Mouse (Mus musculus) neural tube, embryonic 14.5 days (tissue): ENCODE results near the gene Hsdl2. TPM values are rescaled to one million over a fixed set of nuclear protein-coding genes. Genes with fewer than 3 reads are reported as not detected.

Source experiments
- ATAC-seq: fragments of 200-750 bp; cut with Nextera tagmentation; 2 replicates; pipeline ENCODE4 v1.8.0; 2017; ENCODE audit warnings: low read depth, mild to moderate bottlenecking, moderate TSS enrichment, moderate library complexity
- H3K27ac ChIP-seq: fragments of 300-500 bp; sonication (generic); 2 replicates; pipeline ENCODE4 v1.5.1; 2014; ENCODE audit warnings: low read depth, mild to moderate bottlenecking, control low read depth, low read length, moderate library complexity, mixed read lengths
- H3K27me3 ChIP-seq: fragments of 300-500 bp; sonication (generic); 2 replicates; pipeline ENCODE4 v1.6.1; 2014; ENCODE audit warnings: low read length; ENCODE audit not compliant: control insufficient read depth, insufficient read depth
- H3K36me3 ChIP-seq: fragments of 300-500 bp; sonication (generic); 2 replicates; pipeline ENCODE4 v1.6.1; 2014; ENCODE audit warnings: low read length, mixed read lengths; ENCODE audit not compliant: control insufficient read depth, insufficient read depth
- H3K4me1 ChIP-seq: fragments of 300-500 bp; sonication (generic); 2 replicates; pipeline ENCODE4 v1.6.1; 2014; ENCODE audit warnings: low read length; ENCODE audit not compliant: control insufficient read depth, insufficient read depth
- H3K4me2 ChIP-seq: fragments of 300-500 bp; sonication (generic); 2 replicates; pipeline ENCODE4 v1.6.1; 2014; ENCODE audit warnings: mild to moderate bottlenecking, low read depth, low read length, control low read depth
- H3K4me3 ChIP-seq: fragments of 300-500 bp; sonication (generic); 2 replicates; pipeline ENCODE4 v1.5.1; 2014; ENCODE audit warnings: low read depth, low read length, control low read depth, mixed read lengths
- H3K9ac ChIP-seq: fragments of 300-500 bp; sonication (generic); replicated peaks from 2 replicates; pipeline ENCODE4 v1.6.1; 2014; ENCODE audit warnings: low read depth, mild to moderate bottlenecking, control low read depth, low read length, mixed read lengths
- H3K9me3 ChIP-seq: fragments of 300-500 bp; sonication (generic); 2 replicates; pipeline ENCODE4 v1.6.1; 2016; ENCODE audit warnings: low read length; ENCODE audit not compliant: control insufficient read depth
- WGBS: fragments of 180-500 bp; shearing (Covaris S2); extraction: QIAGEN DNeasy Blood & Tissue Kit; methylation state at CpG from one replicate; pipeline ENCODE4 v1.1.7; 2014; 5-methylcytosine and 5-hydroxymethylcytosine counted together
- polyA plus RNA-seq: library from polyadenylated mRNA; unstranded; fragments of >200 nt; fragmentation: Nextera tagmentation; extraction: Ambion mirVana; gene quantifications from 2 replicates; pipeline ENCODE4 v1.2.1, GENCODE M21; 2014

Gene Hsdl2
- polyA plus RNA-seq, 1 experiment from 2014 or later, result 39.5 TPM

GRCm38 (mm10) chr4:59548011-59548559 lies 33.3 kb upstream of the Hsdl2 start:
- 5% methylated on average over 18 of the region's 18 CpGs for WGBS
- ATAC-seq, result no peak

GRCm38 (mm10) chr4:59548560-59549174 lies 32.7 kb upstream of the Hsdl2 start:
- Histone ChIP-seq H3K4me3 (peak overlapping the region; percentile 89), H3K36me3 (no peaks in the 10 kb centered on the region), H3K4me1 (peaks cover 13% of the 10 kb centered on the region), H3K9me3 (no peaks in the 10 kb centered on the region), H3K27me3 (no peaks in the 10 kb centered on the region), H3K4me2 (peak overlapping the region; percentile 88), H3K27ac (peak overlapping the region; percentile 92), H3K9ac (peak overlapping the region; percentile 88)
- peak; percentile 79; the same call in 1 of the 2 replicates for ATAC-seq
- WGBS, result under 1% methylated on average over 58 of the region's 83 CpGs

More at GRCm38 (mm10) chr4:59548011-59548559, 33.3 kb upstream of the Hsdl2 start:
- H3K9me3 ChIP-seq, result no peaks in the 10 kb centered on the region
- H3K4me2 ChIP-seq, result peak overlapping the region; percentile 88
- H3K36me3 ChIP-seq, result no peaks in the 10 kb centered on the region
- peak overlapping the region; percentile 89 for H3K4me3 ChIP-seq
- H3K4me1 ChIP-seq, result peaks cover 13% of the 10 kb centered on the region
- H3K27me3 ChIP-seq, result no peaks in the 10 kb centered on the region
- peak overlapping the region; percentile 92; the same call in 1 of the 2 replicates for H3K27ac ChIP-seq
- H3K9ac ChIP-seq, result peak overlapping the region; percentile 88

- no peaks in the 10 kb centered on the region for H3K27me3 ChIP-seq
Measured at GRCm38 (mm10) chr4:59549175-59549976, 32.0 kb upstream of the Hsdl2 start, which contains the start of gene Ptbp3. Ptbp3 (minus strand) TSS chr4:59549364.

GRCm38 (mm10) chr4:59549977-59550560 lies 31.3 kb upstream of the Hsdl2 start:
- Histone ChIP-seq H3K27ac (no peak overlapping the region), H3K27me3 (no peaks in the 10 kb centered on the region), H3K4me1 (peaks cover 13% of the 10 kb centered on the region), H3K4me2 (peak overlapping the region; percentile 88), H3K9me3 (no peaks in the 10 kb centered on the region), H3K36me3 (no peaks in the 10 kb centered on the region), H3K4me3 (peak overlapping the region; percentile 89), H3K9ac (peak overlapping the region; percentile 88; the same call in 1 of the 2 replicates)
- no peak for ATAC-seq
- WGBS, result 27% methylated on average over 11 of the region's 11 CpGs

More at GRCm38 (mm10) chr4:59549175-59549976, 32.0 kb upstream of the Hsdl2 start, which contains the start of gene Ptbp3:
- Histone ChIP-seq H3K4me2 (peak within 1 kb of the TSS; percentile 88), H3K27ac (peak within 1 kb of the TSS; percentile 92), H3K9ac (peak within 1 kb of the TSS; percentile 88), H3K4me1 (peaks cover 13% of the 10 kb centered on the region), H3K36me3 (no peaks in the 10 kb centered on the region), H3K9me3 (no peaks in the 10 kb centered on the region), H3K4me3 (peak within 1 kb of the TSS; percentile 89)
- under 1% methylated on average over 75 of the region's 83 CpGs for WGBS
- ATAC-seq, result peak; percentile 92

GRCm38 (mm10) chr4:59551901-59552300 lies 29.5 kb upstream of the Hsdl2 start:
- H3K9ac ChIP-seq, result no peak overlapping the region
- H3K36me3 ChIP-seq, result no peaks in the 10 kb centered on the region
- ATAC-seq, result no peak
- H3K27me3 ChIP-seq, result no peaks in the 10 kb centered on the region
- 65% methylated on average over 1 of the region's 1 CpGs for WGBS
- no peak overlapping the region for H3K4me3 ChIP-seq
- H3K4me1 ChIP-seq, result peaks cover 8% of the 10 kb centered on the region
- H3K9me3 ChIP-seq, result no peaks in the 10 kb centered on the region
- H3K27ac ChIP-seq, result no peak overlapping the region
- H3K4me2 ChIP-seq, result no peak overlapping the region

DNA sequence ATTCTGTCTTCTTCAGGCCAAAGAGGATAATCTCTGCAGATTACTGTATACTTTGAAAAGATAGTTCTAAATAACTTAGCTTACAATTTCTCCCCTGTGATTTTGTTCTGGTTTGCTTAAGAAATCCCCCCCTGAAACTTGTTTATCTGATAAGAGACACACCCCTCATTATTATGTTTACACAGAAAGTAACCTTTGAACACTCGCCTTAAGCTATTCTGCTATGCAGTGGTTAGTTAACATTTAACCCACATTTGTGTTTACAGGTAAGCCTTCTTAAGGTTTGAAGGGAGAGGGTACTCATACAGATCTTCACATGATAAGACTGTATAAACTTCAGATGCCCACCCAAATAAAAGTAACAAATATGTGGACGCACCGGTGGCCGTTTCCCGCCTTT lies 28.5 kb upstream of the Hsdl2 start:
- no peak overlapping the region for H3K4me3 ChIP-seq
- no peak overlapping the region for H3K27ac ChIP-seq
- H3K4me2 ChIP-seq, result no peak overlapping the region
- no peaks in the 10 kb centered on the region for H3K36me3 ChIP-seq
- H3K9ac ChIP-seq, result no peak overlapping the region
- no peaks in the 10 kb centered on the region for H3K9me3 ChIP-seq
- no peak for ATAC-seq
- no peaks in the 10 kb centered on the region for H3K27me3 ChIP-seq
- 90% methylated on average over 5 of the region's 5 CpGs for WGBS
- H3K4me1 ChIP-seq, result peaks cover under 1% of the 10 kb centered on the region

DNA sequence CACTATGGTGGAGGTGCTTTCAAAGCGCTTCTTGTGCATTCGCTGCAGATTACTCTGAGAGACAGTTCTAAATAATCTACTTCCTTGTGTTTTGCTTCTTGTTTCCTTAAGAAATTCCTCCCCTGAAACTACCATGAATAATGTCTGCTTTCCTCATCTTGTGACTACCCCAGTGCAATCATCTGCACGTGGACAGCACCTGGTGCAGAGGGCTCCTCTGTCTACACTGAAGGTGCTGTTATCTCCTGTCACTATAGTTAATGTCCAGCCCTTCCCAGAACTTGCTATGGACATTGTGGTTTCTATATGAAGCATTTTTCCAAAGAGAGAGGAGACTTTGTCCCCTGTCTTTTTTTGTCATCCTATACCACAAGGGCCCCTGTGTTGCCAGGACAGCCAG lies 27.8 kb upstream of the Hsdl2 start:
- no peaks in the 10 kb centered on the region; the same call in 1 of the 2 replicates for H3K4me1 ChIP-seq
- no peaks in the 10 kb centered on the region for H3K9me3 ChIP-seq
- no peak overlapping the region for H3K9ac ChIP-seq
- H3K36me3 ChIP-seq, result no peaks in the 10 kb centered on the region
- 78% methylated on average over 3 of the region's 3 CpGs for WGBS
- no peaks in the 10 kb centered on the region for H3K27me3 ChIP-seq
- no peak overlapping the region for H3K4me2 ChIP-seq
- no peak for ATAC-seq
- H3K27ac ChIP-seq, result no peak overlapping the region
- H3K4me3 ChIP-seq, result no peak overlapping the region

DNA sequence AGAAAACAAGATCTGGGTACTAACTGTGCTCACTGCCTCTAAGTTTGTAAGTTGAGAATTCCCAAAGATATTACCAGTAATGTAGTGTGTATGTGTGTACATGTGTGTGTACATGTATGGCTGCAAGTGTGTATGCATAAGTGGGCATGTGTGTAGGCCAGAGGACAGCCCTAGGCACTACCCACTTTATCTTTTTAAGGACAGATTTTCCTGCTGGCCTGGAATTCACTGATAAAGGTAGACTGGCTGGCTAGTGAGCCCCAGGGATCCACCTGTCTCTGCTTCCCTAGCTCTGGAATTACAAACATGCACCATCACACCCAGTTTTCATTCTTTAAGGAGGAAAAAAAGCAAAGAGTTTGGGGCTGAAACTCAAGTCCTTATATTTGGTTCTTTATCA lies 26.2 kb upstream of the Hsdl2 start:
- Histone ChIP-seq H3K4me2 (no peak overlapping the region), H3K36me3 (no peaks in the 10 kb centered on the region)
- no peak for ATAC-seq

More for the DNA sequence above, 26.2 kb upstream of the Hsdl2 start:
- Histone ChIP-seq H3K4me1 (no peaks in the 10 kb centered on the region), H3K27ac (no peak overlapping the region), H3K9me3 (no peaks in the 10 kb centered on the region), H3K4me3 (no peak overlapping the region), H3K27me3 (no peaks in the 10 kb centered on the region), H3K9ac (no peak overlapping the region)
